Mouse (Mus musculus) ES-E14 (cell line): Measurements from ENCODE around the gene Acot11.

Source experiments
- CHD2 ChIP-seq: IDR thresholded peaks from 2 replicates; pipeline ENCODE4 v1.6.1; 2014; ENCODE audit warnings: mild to moderate bottlenecking, low read depth, low read length, inconsistent platforms
- MAFK ChIP-seq: IDR thresholded peaks from 2 replicates; pipeline ENCODE4 v1.6.1; 2014; ENCODE audit warnings: mild to moderate bottlenecking, low read depth, low read length, inconsistent platforms; ENCODE audit not compliant: insufficient read depth
- ZC3H11A ChIP-seq: IDR thresholded peaks from 2 replicates; pipeline ENCODE4 v1.6.1; 2012; ENCODE audit warnings: low read depth, mild to moderate bottlenecking, inconsistent platforms, low read length, borderline replicate concordance

GRCm38 (mm10) chr4:106703956-106704355 lies 100.8 kb downstream of the Acot11 start:
- TF ChIP-seq MAFK: no peak
- no peak for TF ChIP-seq ZC3H11A
- TF ChIP-seq CHD2: no peak
